Mouse (Mus musculus) midbrain, embryonic 10.5 days (tissue): Measurements from ENCODE around the gene Klk6. TPM values are rescaled to one million over a fixed set of nuclear protein-coding genes. Genes with fewer than 3 reads are reported as not detected.

Source experiments
- DNase-seq: peaks from one replicate; pipeline ENCODE4 v3.0.0-alpha.2; 2017; ENCODE audit warnings: low spot score
- H3K27ac ChIP-seq: fragments of 300-500 bp; sonication (generic); replicated peaks from 2 replicates; pipeline ENCODE4 v1.5.1; 2016; ENCODE audit warnings: mild to moderate bottlenecking
- H3K27me3 ChIP-seq: fragments of 300-500 bp; sonication (generic); 2 replicates; pipeline ENCODE4 v1.6.1; 2016; ENCODE audit warnings: low read depth, mild to moderate bottlenecking; ENCODE audit not compliant: poor library complexity, severe bottlenecking
- H3K36me3 ChIP-seq: fragments of 300-500 bp; sonication (generic); 2 replicates; pipeline ENCODE4 v1.6.1; 2016; ENCODE audit warnings: mild to moderate bottlenecking, moderate library complexity
- H3K4me1 ChIP-seq: fragments of 300-500 bp; sonication (generic); 2 replicates; pipeline ENCODE4 v1.6.1; 2016
- H3K4me3 ChIP-seq: fragments of 300-500 bp; sonication (generic); 2 replicates; pipeline ENCODE4 v1.5.1; 2016; ENCODE audit warnings: mild to moderate bottlenecking, moderate library complexity
- H3K9me3 ChIP-seq: fragments of 300-500 bp; sonication (generic); replicated peaks from 2 replicates; pipeline ENCODE4 v1.6.1; 2016; ENCODE audit warnings: mild to moderate bottlenecking
- WGBS: fragments of 180-500 bp; shearing (Covaris S2); methylation state at CpG from one replicate; pipeline ENCODE4 v1.1.7; 2016; 5-methylcytosine and 5-hydroxymethylcytosine counted together
- polyA plus RNA-seq: library from polyadenylated mRNA; unstranded; fragments of >200 nt; fragmentation: Nextera tagmentation; extraction: Ambion mirVana; gene quantifications from 2 replicates; pipeline ENCODE4 v1.2.1, GENCODE M21; 2016

Klk6 gene
- not detected in 2 replicates for polyA plus RNA-seq

GRCm38 (mm10) chr7:43824199-43824598 is at the start of gene Klk6:
Gene Klk6 (plus strand): TSS chr7:43824499.
- H3K4me3 ChIP-seq = no peak within 1 kb of the TSS
- WGBS = 84% methylated on average over 10 of the region's 10 CpGs

GRCm38 (mm10) chr7:43774802-43775201 is 49.5 kb upstream of the Klk6 start:
- peak; percentile 12 for DNase-seq
- H3K27me3 ChIP-seq = no peaks in the 10 kb centered on the region
- peak overlapping the region; percentile 85 for H3K27ac ChIP-seq
- H3K4me3 ChIP-seq = no peak overlapping the region
- H3K36me3 ChIP-seq = no peaks in the 10 kb centered on the region
- peaks cover 17% of the 10 kb centered on the region for H3K4me1 ChIP-seq
- no peaks in the 10 kb centered on the region for H3K9me3 ChIP-seq
- 40% methylated on average over 6 of the region's 6 CpGs for WGBS

More at GRCm38 (mm10) chr7:43824199-43824598, at the start of gene Klk6:
- H3K9me3 ChIP-seq = 0 out of 2 replicates have a peak, but pooled peaks cover 3% of the 10 kb centered on the region
- H3K27me3 ChIP-seq = no peaks in the 10 kb centered on the region
- H3K27ac ChIP-seq = no peak within 1 kb of the TSS
- H3K4me1 ChIP-seq = no peaks in the 10 kb centered on the region
- DNase-seq = no peak
- H3K36me3 ChIP-seq = no peaks in the 10 kb centered on the region

GRCm38 (mm10) chr7:43775311-43776057 is 48.8 kb upstream of the Klk6 start:
- Histone ChIP-seq H3K36me3 (no peaks in the 10 kb centered on the region), H3K27me3 (no peaks in the 10 kb centered on the region), H3K4me3 (no peak overlapping the region), H3K9me3 (no peaks in the 10 kb centered on the region), H3K4me1 (peaks cover 17% of the 10 kb centered on the region), H3K27ac (peak overlapping the region; percentile 85)
- 51% methylated on average over 7 of the region's 7 CpGs for WGBS
- DNase-seq = peak; percentile 11

GRCm38 (mm10) chr7:43776506-43776905 is 47.8 kb upstream of the Klk6 start:
- WGBS = 79% methylated on average over 5 of the region's 5 CpGs
- H3K4me1 ChIP-seq = peaks cover 17% of the 10 kb centered on the region
- H3K27me3 ChIP-seq = peaks cover 3% of the 10 kb centered on the region; the same call in 1 of the 2 replicates
- no peaks in the 10 kb centered on the region for H3K9me3 ChIP-seq
- DNase-seq = no peak
- no peak overlapping the region for H3K27ac ChIP-seq
- no peaks in the 10 kb centered on the region for H3K36me3 ChIP-seq
- no peak overlapping the region for H3K4me3 ChIP-seq

- 90% methylated on average over 12 of the region's 12 CpGs for WGBS
- Histone ChIP-seq H3K27me3 (peaks cover 7% of the 10 kb centered on the region; the same call in 1 of the 2 replicates), H3K27ac (no peak overlapping the region), H3K9me3 (no peaks in the 10 kb centered on the region), H3K4me1 (peaks cover 21% of the 10 kb centered on the region), H3K4me3 (no peak overlapping the region), H3K36me3 (no peaks in the 10 kb centered on the region)
- no peak for DNase-seq
These were observed 46.9 kb upstream of the Klk6 start for GRCm38 (mm10) chr7:43777423-43777822.

- WGBS = 92% methylated on average over 10 of the region's 10 CpGs
These were observed 45.9 kb upstream of the Klk6 start for GRCm38 (mm10) chr7:43778176-43778970.

GRCm38 (mm10) chr7:43780241-43780640 is 44.1 kb upstream of the Klk6 start:
- H3K36me3 ChIP-seq = no peaks in the 10 kb centered on the region
- H3K27me3 ChIP-seq = peaks cover 30% of the 10 kb centered on the region
- no peak for DNase-seq
- peaks cover 16% of the 10 kb centered on the region for H3K4me1 ChIP-seq
- no peak overlapping the region for H3K27ac ChIP-seq
- H3K9me3 ChIP-seq = no peaks in the 10 kb centered on the region
- WGBS = 70% methylated on average over 6 of the region's 6 CpGs
- H3K4me3 ChIP-seq = no peak overlapping the region

More at GRCm38 (mm10) chr7:43778176-43778970, 45.9 kb upstream of the Klk6 start:
- no peak overlapping the region for H3K27ac ChIP-seq
- DNase-seq = no peak
- no peaks in the 10 kb centered on the region for H3K9me3 ChIP-seq
- H3K4me1 ChIP-seq = peaks cover 26% of the 10 kb centered on the region
- H3K4me3 ChIP-seq = no peak overlapping the region
- peaks cover 16% of the 10 kb centered on the region for H3K27me3 ChIP-seq
- no peaks in the 10 kb centered on the region for H3K36me3 ChIP-seq

- H3K36me3 ChIP-seq = no peaks in the 10 kb centered on the region
- 53% methylated on average over 5 of the region's 5 CpGs for WGBS
- H3K9me3 ChIP-seq = no peaks in the 10 kb centered on the region
- peaks cover 11% of the 10 kb centered on the region for H3K4me1 ChIP-seq
- no peak for DNase-seq
- no peak within 1 kb of the TSS for H3K27ac ChIP-seq
- no peak within 1 kb of the TSS for H3K4me3 ChIP-seq
- peaks cover 30% of the 10 kb centered on the region for H3K27me3 ChIP-seq
These were observed 43.6 kb upstream of the Klk6 start, which contains the start of gene Klk10 for GRCm38 (mm10) chr7:43780746-43781145. Gene Klk10 (plus strand): TSS chr7:43781035.

GRCm38 (mm10) chr7:43781541-43781940 is 42.8 kb upstream of the Klk6 start:
- no peak for DNase-seq

GRCm38 (mm10) chr7:43782275-43783265 is 41.7 kb upstream of the Klk6 start:
- DNase-seq = peak; percentile 89
- Histone ChIP-seq H3K9me3 (no peaks in the 10 kb centered on the region), H3K36me3 (no peaks in the 10 kb centered on the region), H3K27me3 (peaks cover 30% of the 10 kb centered on the region), H3K4me1 (peaks cover 9% of the 10 kb centered on the region), H3K4me3 (peak overlapping the region; percentile 51), H3K27ac (peak overlapping the region; percentile 77)
- 6% methylated on average over 36 of the region's 36 CpGs for WGBS

More at GRCm38 (mm10) chr7:43781541-43781940, 42.8 kb upstream of the Klk6 start:
- H3K36me3 ChIP-seq = no peaks in the 10 kb centered on the region
- peaks cover 30% of the 10 kb centered on the region for H3K27me3 ChIP-seq
- H3K9me3 ChIP-seq = no peaks in the 10 kb centered on the region
- H3K27ac ChIP-seq = no peak overlapping the region
- WGBS = 86% methylated on average over 11 of the region's 11 CpGs
- no peak overlapping the region for H3K4me3 ChIP-seq
- peaks cover 9% of the 10 kb centered on the region for H3K4me1 ChIP-seq

- no peak for DNase-seq
- Histone ChIP-seq H3K27me3 (peaks cover 30% of the 10 kb centered on the region), H3K9me3 (no peaks in the 10 kb centered on the region), H3K4me1 (peaks cover 9% of the 10 kb centered on the region), H3K4me3 (no peak overlapping the region), H3K36me3 (no peaks in the 10 kb centered on the region), H3K27ac (no peak overlapping the region)
- WGBS = 84% methylated on average over 1 of the region's 1 CpGs
These were observed 39.0 kb upstream of the Klk6 start for GRCm38 (mm10) chr7:43785286-43785685.

- H3K27ac ChIP-seq = no peak overlapping the region
- H3K9me3 ChIP-seq = no peaks in the 10 kb centered on the region
- H3K4me3 ChIP-seq = no peak overlapping the region
- H3K36me3 ChIP-seq = no peaks in the 10 kb centered on the region
- no peaks in the 10 kb centered on the region for H3K4me1 ChIP-seq
- 85% methylated on average over 3 of the region's 3 CpGs for WGBS
- DNase-seq = no peak
- peaks cover 17% of the 10 kb centered on the region for H3K27me3 ChIP-seq
These were observed 36.2 kb upstream of the Klk6 start for GRCm38 (mm10) chr7:43788096-43788495.
